Mouse (Mus musculus): ENCODE data around the gene 1700022I11Rik. TPM values are rescaled to one million over a fixed set of nuclear protein-coding genes. Genes with fewer than 3 reads are reported as not detected.

The 1700022I11Rik gene
- polyA plus RNA-seq, 1 experiment from 2014 or later = 0.43 TPM

- Histone ChIP-seq H3K36me3 (ENCODE audit: control insufficient read depth, insufficient read depth) (peaks cover 45% of the 10 kb centered on the region), H3K27me3 (replicated peaks; ENCODE audit: control insufficient read depth, insufficient read depth, low read length) (no peaks in the 10 kb centered on the region)
- ATAC-seq = peak; percentile 94
Observed at GRCm38 (mm10) chr4:43025084-43025960, 55.9 kb downstream of the 1700022I11Rik start, which contains the start of gene Pigo. TSS of gene Pigo (minus strand) at chr4:43025819.

GRCm38 (mm10) chr4:43029121-43029520, 59.7 kb downstream of the 1700022I11Rik start:
- no peak for ATAC-seq
- Histone ChIP-seq H3K4me2 (replicated peaks; ENCODE audit: low read depth) (no peak overlapping the region), H3K9me3 (ENCODE audit: control insufficient read depth) (no peaks in the 10 kb centered on the region), H3K9ac (ENCODE audit: low read depth, low read length) (no peak overlapping the region), H3K4me1 (replicated peaks; ENCODE audit: control insufficient read depth, insufficient read depth, low read length) (0 out of 2 replicates have a peak, but pooled peaks cover 7% of the 10 kb centered on the region), H3K27ac (ENCODE audit: low read depth, low read length) (no peak overlapping the region), H3K36me3 (ENCODE audit: control insufficient read depth, insufficient read depth) (peaks cover 21% of the 10 kb centered on the region), H3K27me3 (replicated peaks; ENCODE audit: control insufficient read depth, insufficient read depth, low read length) (no peaks in the 10 kb centered on the region), H3K4me3 (ENCODE audit: low read depth, low read length) (no peak overlapping the region)
- WGBS = 90% methylated on average over 7 of the region's 7 CpGs
- TF ChIP-seq CTCF (IDR thresholded peaks at IDR 0.05; ENCODE audit: low read depth) = no peak

More at GRCm38 (mm10) chr4:43025084-43025960, 55.9 kb downstream of the 1700022I11Rik start, which contains the start of gene Pigo:
- H3K9me3 ChIP-seq (ENCODE audit: control insufficient read depth) = no peaks in the 10 kb centered on the region
- peak within 1 kb of the TSS; percentile 41 for H3K9ac ChIP-seq (ENCODE audit: low read depth, low read length)
- 0 out of 2 replicates have a peak, but pooled peaks cover 5% of the 10 kb centered on the region for H3K4me1 ChIP-seq (replicated peaks; ENCODE audit: control insufficient read depth, insufficient read depth, low read length)
- 6% methylated on average over 42 of the region's 42 CpGs for WGBS
- TF ChIP-seq CTCF (IDR thresholded peaks at IDR 0.05; ENCODE audit: low read depth) = peak; percentile 87
- H3K27ac ChIP-seq (ENCODE audit: low read depth, low read length) = peak within 1 kb of the TSS; percentile 90
- peak within 1 kb of the TSS; percentile 68 for H3K4me2 ChIP-seq (replicated peaks; ENCODE audit: low read depth)
- H3K4me3 ChIP-seq (ENCODE audit: low read depth, low read length) = peak within 1 kb of the TSS; percentile 61

- WGBS = 91% methylated on average over 9 of the region's 9 CpGs
- Histone ChIP-seq H3K9me3 (ENCODE audit: control insufficient read depth) (no peaks in the 10 kb centered on the region), H3K4me2 (replicated peaks; ENCODE audit: low read depth) (peak overlapping the region; percentile 84; the same call in 1 of the 2 replicates), H3K27ac (ENCODE audit: low read depth, low read length) (no peak overlapping the region), H3K27me3 (replicated peaks; ENCODE audit: control insufficient read depth, insufficient read depth, low read length) (no peaks in the 10 kb centered on the region), H3K9ac (ENCODE audit: low read depth, low read length) (no peak overlapping the region), H3K4me1 (replicated peaks; ENCODE audit: control insufficient read depth, insufficient read depth, low read length) (0 out of 2 replicates have a peak, but pooled peaks cover 5% of the 10 kb centered on the region), H3K36me3 (ENCODE audit: control insufficient read depth, insufficient read depth) (peaks cover 26% of the 10 kb centered on the region), H3K4me3 (ENCODE audit: low read depth, low read length) (no peak overlapping the region)
- no peak for TF ChIP-seq CTCF (IDR thresholded peaks at IDR 0.05; ENCODE audit: low read depth)
- ATAC-seq = no peak
Observed at GRCm38 (mm10) chr4:43029749-43030148, 60.3 kb downstream of the 1700022I11Rik start.

GRCm38 (mm10) chr4:43030352-43030751, 60.9 kb downstream of the 1700022I11Rik start:
- Histone ChIP-seq H3K4me3 (ENCODE audit: low read depth, low read length) (peak overlapping the region; percentile 76), H3K4me1 (replicated peaks; ENCODE audit: control insufficient read depth, insufficient read depth, low read length) (0 out of 2 replicates have a peak, but pooled peaks cover 3% of the 10 kb centered on the region), H3K27me3 (replicated peaks; ENCODE audit: control insufficient read depth, insufficient read depth, low read length) (no peaks in the 10 kb centered on the region), H3K27ac (ENCODE audit: low read depth, low read length) (peak overlapping the region; percentile 82; the same call in 1 of the 2 replicates), H3K36me3 (ENCODE audit: control insufficient read depth, insufficient read depth) (peaks cover 27% of the 10 kb centered on the region), H3K9me3 (ENCODE audit: control insufficient read depth) (no peaks in the 10 kb centered on the region), H3K4me2 (replicated peaks; ENCODE audit: low read depth) (peak overlapping the region; percentile 84), H3K9ac (ENCODE audit: low read depth, low read length) (peak overlapping the region; percentile 90)
- 50% methylated on average over 9 of the region's 9 CpGs for WGBS
- no peak for ATAC-seq
- no peak for TF ChIP-seq CTCF (IDR thresholded peaks at IDR 0.05; ENCODE audit: low read depth)

GRCm38 (mm10) chr4:43030780-43031230, 61.4 kb downstream of the 1700022I11Rik start:
- under 1% methylated on average over 28 of the region's 28 CpGs for WGBS
- peak overlapping the region; percentile 84 for H3K4me2 ChIP-seq (replicated peaks; ENCODE audit: low read depth)
- no peaks in the 10 kb centered on the region for H3K27me3 ChIP-seq (replicated peaks; ENCODE audit: control insufficient read depth, insufficient read depth, low read length)
- H3K4me1 ChIP-seq (replicated peaks; ENCODE audit: control insufficient read depth, insufficient read depth, low read length) = 0 out of 2 replicates have a peak, but pooled peaks cover 3% of the 10 kb centered on the region
- H3K4me3 ChIP-seq (ENCODE audit: low read depth, low read length) = peak overlapping the region; percentile 76
- no peaks in the 10 kb centered on the region for H3K9me3 ChIP-seq (ENCODE audit: control insufficient read depth)
- H3K9ac ChIP-seq (ENCODE audit: low read depth, low read length) = peak overlapping the region; percentile 90
- ATAC-seq = peak; percentile 56
- peaks cover 32% of the 10 kb centered on the region for H3K36me3 ChIP-seq (ENCODE audit: control insufficient read depth, insufficient read depth)
- H3K27ac ChIP-seq (ENCODE audit: low read depth, low read length) = peak overlapping the region; percentile 82
- no peak for TF ChIP-seq CTCF (IDR thresholded peaks at IDR 0.05; ENCODE audit: low read depth)

All from intestine, postnatal 0 days (tissue).